Mouse (Mus musculus) liver, embryonic 14.5 days (tissue): ENCODE results near the gene Plek2.

Experiments
- CTCF ChIP-seq: IDR thresholded peaks from 2 replicates; pipeline ENCODE4 v1.5.1; 2016; ENCODE audit warnings: antibody characterized with exemption, low read depth, control low read depth
- EP300 ChIP-seq: IDR thresholded peaks from 2 replicates; pipeline ENCODE4 v1.6.1; 2016; ENCODE audit warnings: antibody characterized with exemption, low read depth

GRCm38 (mm10) chr12:78891149-78891548 lies 15.6 kb downstream of the Plek2 start:
- TF ChIP-seq CTCF (no peak), EP300 (no peak)
